Mouse (Mus musculus) Patski (cell line): ENCODE data around the gene Crxos. TPM values are rescaled to one million over a fixed set of nuclear protein-coding genes. Genes with fewer than 3 reads are reported as not detected.

Source experiments
- ATAC-seq: fragments of 100-300 bp; one replicate; pipeline ENCODE4 v1.8.0; 2021
- CTCF ChIA-PET: fragments of 350-600 bp; sonication (Branson Sonifier 250); formaldehyde crosslinking; loops from one replicate; lab custom pipeline; 2022; ENCODE audit warnings: inconsistent platforms; lab: Charles Lee
- POLR2A ChIA-PET: fragments of 350-600 bp; sonication (Branson Sonifier 250); formaldehyde crosslinking; loops from one replicate; lab custom pipeline; 2022; ENCODE audit warnings: antibody characterized with exemption, inconsistent platforms; lab: Charles Lee
- DNase-seq: peaks from one replicate; pipeline ENCODE4 v3.0.0-alpha.2; 2011; ENCODE audit warnings: low read depth, low spot score
- H3K27me3 ChIP-seq: fragments of 371-371 bp; one replicate; pipeline ENCODE4 v1.5.1; 2021
- CTCF ChIP-seq: fragments of 100-300 bp; IDR thresholded peaks from one replicate; pipeline ENCODE4 v1.5.1; 2021
- in situ Hi-C: fragments of 300-500 bp; cut with MboI; formaldehyde crosslinking; loops from 3 replicates; pipeline ENCODE4 v1.11.1; 2018; ENCODE audit warnings: low pct_unique_long_range_greater_than_20kb, mixed read lengths
- polyA plus RNA-seq: library from polyadenylated mRNA; unstranded; gene quantifications from one replicate; pipeline ENCODE4 v1.2.3, GENCODE M21; 2021

Crxos gene
- polyA plus RNA-seq, 1 experiment from 2014 or later, result not detected

GRCm38 (mm10) chr7:15920645-15921190 lies 38.3 kb downstream of the Crxos start:
- TF ChIP-seq CTCF, result no peak
- ChIA-PET POLR2A (no interaction called here), CTCF (no interaction called here)
- ATAC-seq, result no peak
- in situ Hi-C loops, result no loop called here
- H3K27me3 ChIP-seq, result no peaks in the 10 kb centered on the region
- no peak for DNase-seq

- DNase-seq, result no peak
- TF ChIP-seq CTCF, result no peak
- ChIA-PET CTCF (interaction anchor here (0.8 kb wide), 1 partner anchor 10 kb away, joined by 4 read pairs; no protein-coding TSS in a partner anchor), POLR2A (no interaction called here)
- in situ Hi-C loops, result no loop called here
- H3K27me3 ChIP-seq, result no peaks in the 10 kb centered on the region
- peak; percentile 15 for ATAC-seq
These were observed 39.4 kb downstream of the Crxos start for GRCm38 (mm10) chr7:15921796-15922195.

GRCm38 (mm10) chr7:15922220-15922773 lies 39.9 kb downstream of the Crxos start, which contains the start of gene Selenow:
TSS of gene Selenow (minus strand) at chr7:15922402.
- ChIA-PET POLR2A (interaction anchor here (1.0 kb wide), 1 partner anchor 9 kb away, joined by 3 read pairs; no protein-coding TSS in a partner anchor), CTCF (interaction anchor here (0.5 kb wide), 1 partner anchor 9 kb away, joined by 4 read pairs; no protein-coding TSS in a partner anchor)
- peak; percentile 96 for ATAC-seq
- peak; percentile 67 for DNase-seq
- TF ChIP-seq CTCF, result no peak
- H3K27me3 ChIP-seq, result no peaks in the 10 kb centered on the region
- in situ Hi-C loops, result no loop called here

- no peaks in the 10 kb centered on the region for H3K27me3 ChIP-seq
- DNase-seq, result no peak
- in situ Hi-C loops, result loop anchor here (5.0 kb wide), 1 partner anchor 42 kb away; no protein-coding TSS in a partner anchor
- peak; percentile 91 for ATAC-seq
- CTCF ChIA-PET, result interaction anchor here (1.2 to 2.7 kb wide), 4 partner anchors 12 to 45 kb away, joined by 3 to 11 read pairs (median 4); no protein-coding TSS in a partner anchor
- POLR2A ChIA-PET, result no interaction called here
- peak; percentile 75 for TF ChIP-seq CTCF
These were observed 47.5 kb downstream of the Crxos start for GRCm38 (mm10) chr7:15929910-15930309.

GRCm38 (mm10) chr7:15930543-15930942 lies 48.1 kb downstream of the Crxos start:
- DNase-seq, result no peak

GRCm38 (mm10) chr7:15931635-15932034 lies 49.2 kb downstream of the Crxos start:
- in situ Hi-C loops, result loop anchor here (5.0 kb wide), 1 partner anchor 41 kb away; no protein-coding TSS in a partner anchor
- TF ChIP-seq CTCF, result no peak
- ATAC-seq (no peak), DNase-seq (no peak)
- ChIA-PET CTCF (interaction anchor here (0.7 to 2.0 kb wide), 4 partner anchors 22 to 120 kb away, joined by 3 to 9 read pairs (median 3); partner anchors contain the start of gene Ehd2), POLR2A (interaction anchor here (0.6 to 1.2 kb wide), 3 partner anchors 9 to 198 kb away, joined by 3 to 4 read pairs (median 3); partner anchors contain the start of genes Ehd2, Selenow and Slc8a2)
- H3K27me3 ChIP-seq, result no peaks in the 10 kb centered on the region

More at GRCm38 (mm10) chr7:15930543-15930942, 48.1 kb downstream of the Crxos start:
- ChIA-PET POLR2A (interaction anchor here (0.8 kb wide), 1 partner anchor 37 kb away, joined by 4 read pairs; the partner anchor contains the start of gene Ehd2), CTCF (interaction anchor here (0.7 to 2.7 kb wide), 5 partner anchors 8 to 44 kb away, joined by 3 to 11 read pairs (median 5); partner anchors contain the start of gene Ehd2)
- TF ChIP-seq CTCF, result no peak
- in situ Hi-C loops, result loop anchor here (5.0 kb wide), 1 partner anchor 42 kb away; no protein-coding TSS in a partner anchor
- no peaks in the 10 kb centered on the region for H3K27me3 ChIP-seq
- ATAC-seq, result no peak

- H3K27me3 ChIP-seq, result no peaks in the 10 kb centered on the region
- no peak for DNase-seq
- ChIA-PET CTCF (interaction anchor here (0.7 kb wide), 1 partner anchor 14 kb away, joined by 3 read pairs; no protein-coding TSS in a partner anchor), POLR2A (interaction anchor here (0.6 to 1.4 kb wide), 2 partner anchors 8 to 31 kb away, joined by 4 to 5 read pairs; no protein-coding TSS in a partner anchor)
- in situ Hi-C loops, result loop anchor here (5.0 kb wide), 1 partner anchor 39 kb away; no protein-coding TSS in a partner anchor
- no peak for TF ChIP-seq CTCF
- no peak for ATAC-seq
These were observed 51.3 kb downstream of the Crxos start for GRCm38 (mm10) chr7:15933437-15934359.

GRCm38 (mm10) chr7:15937491-15937890 lies 55.1 kb downstream of the Crxos start:
- in situ Hi-C loops, result no loop called here
- ChIA-PET POLR2A (interaction anchor here (0.6 kb wide), 1 partner anchor 30 kb away, joined by 3 read pairs; the partner anchor contains the start of gene Ehd2), CTCF (interaction anchor here (1.0 kb wide), 1 partner anchor 30 kb away, joined by 3 read pairs; no protein-coding TSS in a partner anchor)
- H3K27me3 ChIP-seq, result no peaks in the 10 kb centered on the region
- ATAC-seq, result no peak
- no peak for TF ChIP-seq CTCF
- no peak for DNase-seq

GRCm38 (mm10) chr7:15938621-15939020 lies 56.2 kb downstream of the Crxos start:
- in situ Hi-C loops, result no loop called here
- DNase-seq, result no peak
- POLR2A ChIA-PET, result interaction anchor here (0.5 kb wide), 1 partner anchor 36 kb away, joined by 5 read pairs; no protein-coding TSS in a partner anchor
- CTCF ChIA-PET, result interaction anchor here (1.6 kb wide), 1 partner anchor 36 kb away, joined by 5 read pairs; no protein-coding TSS in a partner anchor
- ATAC-seq, result no peak
- H3K27me3 ChIP-seq, result no peaks in the 10 kb centered on the region
- TF ChIP-seq CTCF, result no peak
